Mouse (Mus musculus): ENCODE measurements around the gene Ttll11. TPM values are rescaled to one million over a fixed set of nuclear protein-coding genes. Genes with fewer than 3 reads are reported as not detected.
A peak's percentile ranks its signal among the peaks of the same experiment; 100 is the strongest.

Ttll11 gene
- polyA plus RNA-seq, 1 experiment from 2014 or later, result 4.1 TPM

- H3K4me3 ChIP-seq, result no peak overlapping the region
- 79% methylated on average over 3 of the region's 3 CpGs for WGBS
- no peak overlapping the region for H3K9ac ChIP-seq
Observed at GRCm38 (mm10) chr2:35961593-35962127, 18.1 kb downstream of the Ttll11 start.

GRCm38 (mm10) chr2:35957471-35958140 lies 22.1 kb downstream of the Ttll11 start:
- ATAC-seq (ENCODE audit: low FRiP score), result no peak
- Histone ChIP-seq H3K9ac (no peak overlapping the region), H3K4me1 (replicated peaks) (peaks cover 14% of the 10 kb centered on the region), H3K27me3 (no peaks in the 10 kb centered on the region), H3K4me2 (no peak overlapping the region), H3K4me3 (no peak overlapping the region), H3K9me3 (no peaks in the 10 kb centered on the region), H3K27ac (0 out of 2 replicates have a peak overlapping the region, but pooled peaks have one; percentile 58), H3K36me3 (no peaks in the 10 kb centered on the region)
- WGBS, result 65% methylated on average over 7 of the region's 7 CpGs

More at GRCm38 (mm10) chr2:35961593-35962127, 18.1 kb downstream of the Ttll11 start:
- no peak for ATAC-seq (ENCODE audit: low FRiP score)
- H3K27ac ChIP-seq, result no peak overlapping the region
- no peaks in the 10 kb centered on the region for H3K36me3 ChIP-seq
- H3K27me3 ChIP-seq, result no peaks in the 10 kb centered on the region
- peaks cover 24% of the 10 kb centered on the region for H3K4me1 ChIP-seq (replicated peaks)
- no peaks in the 10 kb centered on the region for H3K9me3 ChIP-seq
- H3K4me2 ChIP-seq, result no peak overlapping the region

- H3K9ac ChIP-seq, result no peak overlapping the region
- H3K4me2 ChIP-seq, result no peak overlapping the region
- ATAC-seq (ENCODE audit: low FRiP score), result no peak
- no peaks in the 10 kb centered on the region for H3K9me3 ChIP-seq
- no peak overlapping the region for H3K27ac ChIP-seq
- WGBS, result 53% methylated on average over 5 of the region's 5 CpGs
- H3K36me3 ChIP-seq, result no peaks in the 10 kb centered on the region
- H3K4me1 ChIP-seq (replicated peaks), result peaks cover 29% of the 10 kb centered on the region
- H3K27me3 ChIP-seq, result no peaks in the 10 kb centered on the region
- no peak overlapping the region for H3K4me3 ChIP-seq
Observed at GRCm38 (mm10) chr2:35955211-35955610, 24.5 kb downstream of the Ttll11 start.

- 44% methylated on average over 16 of the region's 16 CpGs for WGBS
- Histone ChIP-seq H3K9ac (no peak overlapping the region), H3K4me3 (no peak overlapping the region), H3K36me3 (no peaks in the 10 kb centered on the region), H3K4me2 (0 out of 2 replicates have a peak overlapping the region, but pooled peaks have one; percentile 4), H3K9me3 (no peaks in the 10 kb centered on the region), H3K27ac (peak overlapping the region; percentile 58), H3K4me1 (replicated peaks) (peaks cover 25% of the 10 kb centered on the region), H3K27me3 (no peaks in the 10 kb centered on the region)
- peak; percentile 69 for ATAC-seq (ENCODE audit: low FRiP score)
Observed at GRCm38 (mm10) chr2:35952187-35952958, 27.3 kb downstream of the Ttll11 start.

GRCm38 (mm10) chr2:35944896-35945295 lies 34.8 kb downstream of the Ttll11 start:
- no peak for ATAC-seq (ENCODE audit: low FRiP score)
- 82% methylated on average over 4 of the region's 4 CpGs for WGBS

GRCm38 (mm10) chr2:35942960-35943359 lies 36.8 kb downstream of the Ttll11 start:
- H3K9ac ChIP-seq, result no peak overlapping the region
- H3K9me3 ChIP-seq, result no peaks in the 10 kb centered on the region
- H3K4me2 ChIP-seq, result no peak overlapping the region
- H3K36me3 ChIP-seq, result no peaks in the 10 kb centered on the region
- WGBS, result 76% methylated on average over 9 of the region's 9 CpGs
- no peak overlapping the region for H3K27ac ChIP-seq
- no peak overlapping the region for H3K4me3 ChIP-seq
- H3K4me1 ChIP-seq (replicated peaks), result no peaks in the 10 kb centered on the region
- ATAC-seq (ENCODE audit: low FRiP score), result no peak
- no peaks in the 10 kb centered on the region for H3K27me3 ChIP-seq

More at GRCm38 (mm10) chr2:35944896-35945295, 34.8 kb downstream of the Ttll11 start:
- Histone ChIP-seq H3K9ac (no peak overlapping the region), H3K36me3 (no peaks in the 10 kb centered on the region), H3K27ac (no peak overlapping the region), H3K4me2 (no peak overlapping the region), H3K27me3 (no peaks in the 10 kb centered on the region), H3K4me1 (replicated peaks) (no peaks in the 10 kb centered on the region), H3K4me3 (no peak overlapping the region), H3K9me3 (no peaks in the 10 kb centered on the region)

GRCm38 (mm10) chr2:35935045-35935444 lies 44.7 kb downstream of the Ttll11 start:
- Histone ChIP-seq H3K27me3 (no peaks in the 10 kb centered on the region), H3K9ac (no peak overlapping the region), H3K4me2 (no peak overlapping the region), H3K4me1 (replicated peaks) (no peaks in the 10 kb centered on the region), H3K36me3 (no peaks in the 10 kb centered on the region), H3K9me3 (no peaks in the 10 kb centered on the region), H3K27ac (no peak overlapping the region), H3K4me3 (no peak overlapping the region)
- WGBS, result 90% methylated on average over 5 of the region's 5 CpGs
- ATAC-seq (ENCODE audit: low FRiP score), result no peak

GRCm38 (mm10) chr2:35933116-35933515 lies 46.6 kb downstream of the Ttll11 start:
- H3K27me3 ChIP-seq, result no peaks in the 10 kb centered on the region
- H3K9me3 ChIP-seq, result no peaks in the 10 kb centered on the region
- no peak for ATAC-seq (ENCODE audit: low FRiP score)
- no peak overlapping the region for H3K27ac ChIP-seq
- no peak overlapping the region for H3K4me2 ChIP-seq
- H3K36me3 ChIP-seq, result no peaks in the 10 kb centered on the region
- WGBS, result 94% methylated on average over 13 of the region's 13 CpGs
- H3K4me1 ChIP-seq (replicated peaks), result no peaks in the 10 kb centered on the region
- no peak overlapping the region for H3K9ac ChIP-seq
- H3K4me3 ChIP-seq, result no peak overlapping the region

- H3K27me3 ChIP-seq, result no peaks in the 10 kb centered on the region
- H3K4me1 ChIP-seq (replicated peaks), result no peaks in the 10 kb centered on the region
- no peaks in the 10 kb centered on the region for H3K36me3 ChIP-seq
- H3K9me3 ChIP-seq, result no peaks in the 10 kb centered on the region
- H3K27ac ChIP-seq, result no peak overlapping the region
- no peak overlapping the region for H3K9ac ChIP-seq
- no peak overlapping the region for H3K4me3 ChIP-seq
- 76% methylated on average over 3 of the region's 3 CpGs for whole genome bisulfite sequencing
- H3K4me2 ChIP-seq, result no peak overlapping the region
- no peak for ATAC-seq (ENCODE audit: low FRiP score)
Observed at GRCm38 (mm10) chr2:35931619-35932018, 48.1 kb downstream of the Ttll11 start.

- ATAC-seq (ENCODE audit: low FRiP score), result 0 out of 2 replicates have a peak, but pooled peaks have one; percentile 39
Observed at GRCm38 (mm10) chr2:35930498-35931149, 49.1 kb downstream of the Ttll11 start.

GRCm38 (mm10) chr2:35928133-35928532 lies 51.6 kb downstream of the Ttll11 start:
- Histone ChIP-seq H3K9ac (no peak overlapping the region), H3K4me1 (replicated peaks) (no peaks in the 10 kb centered on the region), H3K36me3 (no peaks in the 10 kb centered on the region), H3K4me3 (no peak overlapping the region), H3K9me3 (no peaks in the 10 kb centered on the region), H3K27ac (no peak overlapping the region), H3K4me2 (no peak overlapping the region), H3K27me3 (no peaks in the 10 kb centered on the region)
- no peak for ATAC-seq (ENCODE audit: low FRiP score)
- WGBS, result 78% methylated on average over 6 of the region's 6 CpGs

More at GRCm38 (mm10) chr2:35930498-35931149, 49.1 kb downstream of the Ttll11 start:
- Histone ChIP-seq H3K4me3 (no peak overlapping the region), H3K4me1 (replicated peaks) (no peaks in the 10 kb centered on the region), H3K36me3 (no peaks in the 10 kb centered on the region), H3K4me2 (no peak overlapping the region), H3K27me3 (no peaks in the 10 kb centered on the region), H3K9me3 (no peaks in the 10 kb centered on the region), H3K9ac (no peak overlapping the region), H3K27ac (no peak overlapping the region)
- 36% methylated on average over 11 of the region's 11 CpGs for WGBS

GRCm38 (mm10) chr2:35924947-35925346 lies 54.8 kb downstream of the Ttll11 start:
- no peak overlapping the region for H3K4me2 ChIP-seq
- no peak overlapping the region for H3K9ac ChIP-seq
- no peaks in the 10 kb centered on the region for H3K27me3 ChIP-seq
- H3K27ac ChIP-seq, result no peak overlapping the region
- no peak overlapping the region for H3K4me3 ChIP-seq
- no peak for ATAC-seq (ENCODE audit: low FRiP score)
- H3K9me3 ChIP-seq, result no peaks in the 10 kb centered on the region
- H3K36me3 ChIP-seq, result no peaks in the 10 kb centered on the region
- no peaks in the 10 kb centered on the region for H3K4me1 ChIP-seq (replicated peaks)
- 75% methylated on average over 4 of the region's 4 CpGs for WGBS

Data from hindbrain, embryonic 13.5 days (tissue).